Mouse (Mus musculus): ENCODE data around the gene Ppp4r3b.

DNA sequence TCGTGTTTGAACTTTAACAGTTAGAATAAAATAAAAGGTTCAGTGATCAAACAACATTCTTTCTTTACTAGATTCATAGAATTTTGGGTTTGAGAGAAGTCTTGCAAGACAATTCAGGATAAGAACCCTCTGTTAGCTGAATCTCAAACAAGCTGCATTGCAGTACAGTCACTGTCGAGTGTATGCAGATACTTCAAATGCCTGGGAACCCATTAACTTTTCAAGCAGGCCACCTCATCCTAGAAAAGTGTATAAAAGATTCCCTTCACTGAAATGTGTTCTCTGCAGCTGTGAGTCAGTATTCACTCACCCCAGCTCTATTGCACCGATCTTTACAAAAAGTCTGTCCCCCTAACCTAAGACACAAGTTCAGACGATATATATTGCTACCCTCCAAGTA lies 73.3 kb downstream of the Ppp4r3b start:
- TF ChIP-seq CTCF (IDR thresholded peaks at IDR 0.05; ENCODE audit: low read depth, low read length) (no peak), POLR2A (IDR thresholded peaks at IDR 0.05; ENCODE audit: extremely low read depth, insufficient read depth, low read length) (no peak)

Data from liver, adult 2 months (tissue).